Mouse (Mus musculus): Measurements from ENCODE around the gene Icam2. TPM values are rescaled to one million over a fixed set of nuclear protein-coding genes. Genes with fewer than 3 reads are reported as not detected.

Icam2 gene
- polyA plus RNA-seq, 1 experiment = 82.6 TPM

GRCm38 (mm10) chr11:106383051-106383790, 4.7 kb downstream of the Icam2 start:
- Histone ChIP-seq H3K27me3 (ENCODE audit: control insufficient read depth, insufficient read depth, low read length) (no peaks in the 10 kb centered on the region), H3K4me1 (ENCODE audit: control insufficient read depth, insufficient read depth, insufficient read length) (peaks cover 5% of the 10 kb centered on the region; the same call in 1 of the 2 replicates), H3K27ac (ENCODE audit: insufficient read depth, low read length) (no peak overlapping the region; the same call in none of the 2 replicates), H3K4me3 (ENCODE audit: extremely low read depth, insufficient read depth, insufficient read length) (no peak overlapping the region), H3K36me3 (ENCODE audit: control insufficient read depth, insufficient read depth, low read length) (peaks cover 28% of the 10 kb centered on the region)
- TF ChIP-seq POLR2A (IDR thresholded peaks at IDR 0.05; ENCODE audit: low read depth, low read length) = no peak
- no peak for TF ChIP-seq CTCF (IDR thresholded peaks at IDR 0.05; ENCODE audit: extremely low read depth, insufficient read depth, insufficient read length, insufficient replicate concordance)
- 79% methylated on average over 6 of the region's 6 CpGs for WGBS
- no peak for DNase-seq (ENCODE audit: low read depth in 1 of 2, low spot score in 2 of 2)

DNA sequence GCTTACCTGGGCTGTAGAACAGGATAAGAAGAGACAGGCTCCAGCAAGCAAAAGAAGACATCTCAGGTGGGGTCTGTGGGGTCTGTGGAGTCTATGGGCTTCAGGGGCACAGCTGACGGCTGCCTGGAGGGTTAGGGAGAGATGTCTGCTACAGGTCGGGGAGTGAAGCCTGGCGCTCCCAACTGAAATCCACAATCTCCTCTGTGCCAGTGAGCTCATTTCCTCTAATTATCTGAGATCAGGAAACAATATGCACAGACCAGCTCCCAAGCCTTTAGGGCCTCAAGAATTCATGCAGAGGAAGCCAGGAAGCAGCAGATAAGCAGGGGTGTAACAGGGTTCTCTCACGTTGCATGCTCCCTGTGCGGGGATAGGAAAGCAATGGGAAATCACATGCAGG, 5.5 kb downstream of the Icam2 start:
- Histone ChIP-seq H3K27me3 (ENCODE audit: control insufficient read depth, insufficient read depth, low read length) (no peaks in the 10 kb centered on the region), H3K36me3 (ENCODE audit: control insufficient read depth, insufficient read depth, low read length) (peaks cover 35% of the 10 kb centered on the region), H3K4me3 (ENCODE audit: extremely low read depth, insufficient read depth, insufficient read length) (no peak overlapping the region), H3K27ac (ENCODE audit: insufficient read depth, low read length) (peak overlapping the region; percentile 41; the same call in 1 of the 2 replicates), H3K4me1 (ENCODE audit: control insufficient read depth, insufficient read depth, insufficient read length) (0 out of 2 replicates have a peak, but pooled peaks cover 3% of the 10 kb centered on the region)
- TF ChIP-seq CTCF (IDR thresholded peaks at IDR 0.05; ENCODE audit: extremely low read depth, insufficient read depth, insufficient read length, insufficient replicate concordance) (no peak), POLR2A (IDR thresholded peaks at IDR 0.05; ENCODE audit: low read depth, low read length) (no peak)
- 61% methylated on average over 5 of the region's 5 CpGs for WGBS
- no peak for DNase-seq (ENCODE audit: low read depth in 1 of 2, low spot score in 2 of 2)

DNA sequence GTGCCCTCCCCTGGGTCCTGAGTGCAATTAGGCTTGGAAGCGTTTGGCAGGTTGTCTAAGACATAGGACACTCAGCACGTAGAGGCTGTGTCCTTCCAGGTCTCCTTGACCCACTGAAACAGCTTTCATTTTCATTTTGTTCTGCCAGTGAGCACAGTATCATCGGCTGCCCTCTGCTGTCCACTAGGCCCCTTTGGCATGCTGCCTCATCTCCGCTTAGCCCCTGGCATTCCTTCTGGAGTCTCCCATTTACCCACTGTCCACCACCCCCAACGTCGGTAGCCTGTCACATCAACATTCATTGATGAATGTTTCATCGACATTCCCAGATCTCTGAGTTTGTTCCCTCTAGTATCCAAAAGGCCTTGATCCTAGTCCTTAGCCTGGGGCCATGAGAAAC, 6.0 kb downstream of the Icam2 start:
- Histone ChIP-seq H3K27me3 (ENCODE audit: control insufficient read depth, insufficient read depth, low read length) (no peaks in the 10 kb centered on the region), H3K4me3 (ENCODE audit: extremely low read depth, insufficient read depth, insufficient read length) (no peak overlapping the region), H3K36me3 (ENCODE audit: control insufficient read depth, insufficient read depth, low read length) (peaks cover 41% of the 10 kb centered on the region), H3K27ac (ENCODE audit: insufficient read depth, low read length) (peak overlapping the region; percentile 41; the same call in 1 of the 2 replicates), H3K4me1 (ENCODE audit: control insufficient read depth, insufficient read depth, insufficient read length) (0 out of 2 replicates have a peak, but pooled peaks cover 3% of the 10 kb centered on the region)
- TF ChIP-seq POLR2A (IDR thresholded peaks at IDR 0.05; ENCODE audit: low read depth, low read length) (no peak), CTCF (IDR thresholded peaks at IDR 0.05; ENCODE audit: extremely low read depth, insufficient read depth, insufficient read length, insufficient replicate concordance) (no peak)
- WGBS = 64% methylated on average over 7 of the region's 7 CpGs
- no peak for DNase-seq (ENCODE audit: low read depth in 1 of 2, low spot score in 2 of 2)

GRCm38 (mm10) chr11:106381011-106381410, 6.9 kb downstream of the Icam2 start:
- TF ChIP-seq POLR2A (IDR thresholded peaks at IDR 0.05; ENCODE audit: low read depth, low read length) (no peak), CTCF (IDR thresholded peaks at IDR 0.05; ENCODE audit: extremely low read depth, insufficient read depth, insufficient read length, insufficient replicate concordance) (no peak)
- 89% methylated on average over 11 of the region's 11 CpGs for WGBS
- Histone ChIP-seq H3K4me3 (ENCODE audit: extremely low read depth, insufficient read depth, insufficient read length) (no peak overlapping the region), H3K36me3 (ENCODE audit: control insufficient read depth, insufficient read depth, low read length) (peaks cover 47% of the 10 kb centered on the region), H3K4me1 (ENCODE audit: control insufficient read depth, insufficient read depth, insufficient read length) (no peaks in the 10 kb centered on the region), H3K27ac (ENCODE audit: insufficient read depth, low read length) (no peak overlapping the region), H3K27me3 (ENCODE audit: control insufficient read depth, insufficient read depth, low read length) (no peaks in the 10 kb centered on the region)
- DNase-seq (ENCODE audit: low read depth in 1 of 2, low spot score in 2 of 2) = no peak

- H3K4me1 ChIP-seq (ENCODE audit: control insufficient read depth, insufficient read depth, insufficient read length) = no peaks in the 10 kb centered on the region
- TF ChIP-seq CTCF (IDR thresholded peaks at IDR 0.05; ENCODE audit: extremely low read depth, insufficient read depth, insufficient read length, insufficient replicate concordance) (no peak), POLR2A (IDR thresholded peaks at IDR 0.05; ENCODE audit: low read depth, low read length) (no peak)
- H3K36me3 ChIP-seq (ENCODE audit: control insufficient read depth, insufficient read depth, low read length) = peaks cover 27% of the 10 kb centered on the region
- H3K4me3 ChIP-seq (ENCODE audit: extremely low read depth, insufficient read depth, insufficient read length) = no peak overlapping the region
- no peak overlapping the region for H3K27ac ChIP-seq (ENCODE audit: insufficient read depth, low read length)
- WGBS = 59% methylated on average over 5 of the region's 5 CpGs
- DNase-seq (ENCODE audit: low read depth in 1 of 2, low spot score in 2 of 2) = no peak
- no peaks in the 10 kb centered on the region for H3K27me3 ChIP-seq (ENCODE audit: control insufficient read depth, insufficient read depth, low read length)
These were observed 12.9 kb downstream of the Icam2 start for GRCm38 (mm10) chr11:106374979-106375378.

DNA sequence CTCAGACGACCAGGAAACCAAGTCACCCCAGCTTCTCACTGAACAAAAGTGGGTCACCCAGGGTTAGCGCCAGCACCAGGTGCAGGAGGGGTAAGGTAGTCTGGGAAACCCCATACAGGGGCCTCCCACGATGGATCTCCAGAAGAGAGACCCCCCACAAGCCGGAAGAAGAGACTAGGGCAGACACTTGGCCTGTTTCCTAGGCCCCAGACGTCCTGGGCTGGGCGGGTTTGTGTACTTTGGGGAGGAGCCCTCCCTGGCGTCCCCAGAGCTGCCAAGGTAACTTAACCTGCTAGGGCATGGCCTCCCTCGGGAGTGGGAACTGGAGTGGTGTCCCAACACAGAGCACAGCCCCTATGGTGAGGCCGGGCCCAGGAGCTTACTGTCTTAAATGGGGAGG, 13.3 kb downstream of the Icam2 start:
- Histone ChIP-seq H3K36me3 (ENCODE audit: control insufficient read depth, insufficient read depth, low read length) (peaks cover 27% of the 10 kb centered on the region), H3K27ac (ENCODE audit: insufficient read depth, low read length) (no peak overlapping the region; the same call in 1 of the 2 replicates), H3K4me1 (ENCODE audit: control insufficient read depth, insufficient read depth, insufficient read length) (no peaks in the 10 kb centered on the region), H3K4me3 (ENCODE audit: extremely low read depth, insufficient read depth, insufficient read length) (no peak overlapping the region), H3K27me3 (ENCODE audit: control insufficient read depth, insufficient read depth, low read length) (no peaks in the 10 kb centered on the region)
- 45% methylated on average over 9 of the region's 9 CpGs for WGBS
- TF ChIP-seq POLR2A (IDR thresholded peaks at IDR 0.05; ENCODE audit: low read depth, low read length) (no peak), CTCF (IDR thresholded peaks at IDR 0.05; ENCODE audit: extremely low read depth, insufficient read depth, insufficient read length, insufficient replicate concordance) (no peak)
- DNase-seq (ENCODE audit: low read depth in 1 of 2, low spot score in 2 of 2) = no peak

DNA sequence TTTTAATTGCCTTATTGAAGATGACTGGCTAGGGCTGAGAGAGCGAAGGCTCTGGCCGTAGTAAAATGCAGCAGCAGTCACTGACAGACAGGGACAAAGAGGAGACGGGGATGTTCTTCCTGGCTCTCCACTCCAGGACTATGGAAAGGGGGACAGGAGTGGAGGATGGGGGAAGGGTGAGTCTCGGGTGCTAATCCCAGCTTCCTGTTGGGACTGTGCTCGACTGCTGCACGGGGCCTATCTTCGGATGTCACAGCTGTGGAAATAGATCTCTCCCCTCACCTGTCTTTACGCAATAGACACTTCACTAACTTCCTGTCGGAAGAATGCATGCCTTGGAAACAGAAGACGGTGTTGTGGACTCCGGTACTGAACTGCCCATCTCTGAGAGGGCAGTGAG, 13.9 kb downstream of the Icam2 start:
- H3K4me3 ChIP-seq (ENCODE audit: extremely low read depth, insufficient read depth, insufficient read length) = no peak overlapping the region
- no peak for DNase-seq (ENCODE audit: low read depth in 1 of 2, low spot score in 2 of 2)
- TF ChIP-seq POLR2A (IDR thresholded peaks at IDR 0.05; ENCODE audit: low read depth, low read length) = no peak
- no peak for TF ChIP-seq CTCF (IDR thresholded peaks at IDR 0.05; ENCODE audit: extremely low read depth, insufficient read depth, insufficient read length, insufficient replicate concordance)
- no peaks in the 10 kb centered on the region for H3K4me1 ChIP-seq (ENCODE audit: control insufficient read depth, insufficient read depth, insufficient read length)
- H3K27me3 ChIP-seq (ENCODE audit: control insufficient read depth, insufficient read depth, low read length) = no peaks in the 10 kb centered on the region
- WGBS = 75% methylated on average over 11 of the region's 11 CpGs
- peaks cover 27% of the 10 kb centered on the region for H3K36me3 ChIP-seq (ENCODE audit: control insufficient read depth, insufficient read depth, low read length)
- no peak overlapping the region for H3K27ac ChIP-seq (ENCODE audit: insufficient read depth, low read length)
